Mouse (Mus musculus) layer of hippocampus, postnatal 36 days (tissue): ENCODE measurements around the gene Nup107. TPM values are rescaled to one million over a fixed set of nuclear protein-coding genes. Genes with fewer than 3 reads are reported as not detected.
"Not testable (repeated sequence)": the region's sequence is repeated elsewhere in the genome, so short reads cannot be mapped to it uniquely, and the experiment has no call there.

Source experiments
- DNase-seq, 2 experiments: peaks; one replicate each; pipeline ENCODE4 v3.0.0; 2022
- total RNA-seq, 2 experiments: library from RNA; stranded (reverse); gene quantifications; 2 replicates each; pipeline ENCODE4 v1.2.3; 2021

The Nup107 gene
- total RNA-seq, 2 experiments from 2014 or later: 15.8 to 20.7 TPM

GRCm38 (mm10) chr10:117713466-117713865 is 79.0 kb downstream of the Nup107 start:
- no peak for DNase-seq

GRCm38 (mm10) chr10:117712871-117713270 is 79.6 kb downstream of the Nup107 start:
- no peak for DNase-seq

GRCm38 (mm10) chr10:117712191-117712754 is 80.2 kb downstream of the Nup107 start:
- DNase-seq: no peak

- DNase-seq: no peak
These were observed 81.1 kb downstream of the Nup107 start for GRCm38 (mm10) chr10:117711408-117711807.

GRCm38 (mm10) chr10:117710604-117711141 is 81.8 kb downstream of the Nup107 start, which contains the start of gene Mdm2:
Gene Mdm2 (minus strand): TSS chr10:117710758.
- peak; percentile 92 to 95 for DNase-seq

GRCm38 (mm10) chr10:117709930-117710603 is 82.4 kb downstream of the Nup107 start:
- DNase-seq: peak; percentile 73 to 76

- DNase-seq: no peak
These were observed 83.1 kb downstream of the Nup107 start for GRCm38 (mm10) chr10:117709326-117709830.

GRCm38 (mm10) chr10:117708856-117709255 is 83.6 kb downstream of the Nup107 start:
- no peak for DNase-seq

GRCm38 (mm10) chr10:117708376-117708775 is 84.1 kb downstream of the Nup107 start:
- DNase-seq: no peak

- no peak for DNase-seq
These were observed 85.2 kb downstream of the Nup107 start for GRCm38 (mm10) chr10:117707114-117707838.

GRCm38 (mm10) chr10:117706440-117706839 is 86.1 kb downstream of the Nup107 start:
- no peak for DNase-seq

GRCm38 (mm10) chr10:117705806-117706205 is 86.7 kb downstream of the Nup107 start:
- DNase-seq: no peak

GRCm38 (mm10) chr10:117704964-117705335 is 87.6 kb downstream of the Nup107 start:
- no peak for DNase-seq

- DNase-seq: not testable (repeated sequence)
These were observed 88.1 kb downstream of the Nup107 start for GRCm38 (mm10) chr10:117704314-117704963.

GRCm38 (mm10) chr10:117703506-117703905 is 89.0 kb downstream of the Nup107 start:
- DNase-seq: no peak

- DNase-seq: no peak
These were observed 90.3 kb downstream of the Nup107 start for GRCm38 (mm10) chr10:117702024-117702833.

GRCm38 (mm10) chr10:117701034-117701829 is 91.3 kb downstream of the Nup107 start:
- no peak for DNase-seq
